Mouse (Mus musculus): ENCODE measurements at regions not wholly inside any gene's neighbourhood (a gene's known extent, or its start where the extent isn't known, plus 50 kb on each side); places are given as distances from the start of the nearest gene placed in this dataset.
A peak's percentile ranks its signal among the peaks of the same experiment; 100 is the strongest.

GRCm38 (mm10) chr8:30941511-30942175 lies 2486.9 kb upstream of the 5930422O12Rik start:
- Histone ChIP-seq H3K4me3 (ENCODE audit: insufficient read depth, low read length) (no peak overlapping the region), H3K27ac (ENCODE audit: insufficient read depth, low read length) (no peak overlapping the region), H3K4me1 (ENCODE audit: control insufficient read depth, insufficient read depth, low read length) (no peaks in the 10 kb centered on the region)
- TF ChIP-seq POLR2A (IDR thresholded peaks at IDR 0.05; ENCODE audit: low read depth, low read length) (no peak), CTCF (IDR thresholded peaks at IDR 0.05; ENCODE audit: borderline replicate concordance, insufficient read depth, low read length) (no peak)

DNA sequence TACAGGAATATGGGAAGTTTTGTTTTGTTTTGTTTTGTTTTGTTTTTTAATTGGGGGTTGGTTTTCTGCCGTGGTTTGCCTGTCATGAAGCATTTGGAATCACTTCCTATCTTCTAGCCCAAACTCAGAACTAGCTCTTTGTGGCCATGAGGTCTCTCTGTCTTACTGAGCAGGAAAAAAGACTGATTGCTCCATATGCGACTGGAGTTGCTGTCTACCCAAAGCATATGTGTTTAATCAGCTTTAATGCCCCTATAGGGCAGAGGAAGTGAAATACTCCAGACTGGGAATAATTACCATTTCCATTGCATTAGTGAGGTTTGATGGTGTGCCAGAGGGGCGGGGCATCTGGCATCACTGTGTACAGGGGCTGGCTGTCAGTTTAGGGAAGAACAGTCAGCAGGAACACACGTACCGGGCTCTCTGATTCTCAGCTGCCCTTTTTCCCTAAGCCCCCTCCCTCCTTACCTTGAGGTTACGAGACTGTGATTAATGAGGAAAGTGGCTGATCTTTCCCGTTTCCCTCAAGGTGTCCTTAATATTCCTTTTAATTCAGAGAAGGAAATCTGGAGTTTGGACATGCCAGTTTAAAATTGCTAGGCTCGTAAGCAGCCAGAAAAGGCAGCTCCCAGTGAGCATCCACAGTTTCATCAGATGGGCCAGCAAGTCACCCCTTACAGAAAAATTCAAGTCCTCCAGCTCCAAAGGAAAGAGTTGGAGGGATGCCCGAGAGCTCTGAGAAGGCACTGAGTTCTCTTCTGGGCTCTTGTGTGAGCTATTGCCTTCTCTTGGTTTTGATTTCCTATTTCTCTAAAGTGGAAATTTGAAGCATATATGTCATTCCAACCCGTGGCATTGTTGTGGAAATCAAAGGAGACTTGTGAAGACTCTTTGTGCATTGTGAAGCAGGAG lies 2482.1 kb upstream of the 5930422O12Rik start:
- H3K27ac ChIP-seq (ENCODE audit: insufficient read depth, low read length): no peak overlapping the region
- no peak for TF ChIP-seq CTCF (IDR thresholded peaks at IDR 0.05; ENCODE audit: borderline replicate concordance, insufficient read depth, low read length)
- TF ChIP-seq POLR2A (IDR thresholded peaks at IDR 0.05; ENCODE audit: low read depth, low read length): no peak
- no peak overlapping the region for H3K4me3 ChIP-seq (ENCODE audit: insufficient read depth, low read length)
- no peaks in the 10 kb centered on the region for H3K4me1 ChIP-seq (ENCODE audit: control insufficient read depth, insufficient read depth, low read length)

- no peaks in the 10 kb centered on the region for H3K4me1 ChIP-seq (ENCODE audit: control insufficient read depth, insufficient read depth, low read length)
- TF ChIP-seq CTCF (IDR thresholded peaks at IDR 0.05; ENCODE audit: borderline replicate concordance, insufficient read depth, low read length) (no peak), POLR2A (IDR thresholded peaks at IDR 0.05; ENCODE audit: low read depth, low read length) (no peak)
- H3K27ac ChIP-seq (ENCODE audit: insufficient read depth, low read length): no peak overlapping the region
- H3K4me3 ChIP-seq (ENCODE audit: insufficient read depth, low read length): no peak overlapping the region
Observed at GRCm38 (mm10) chr8:30952818-30953217, 2475.7 kb upstream of the 5930422O12Rik start.

GRCm38 (mm10) chr8:30959436-30960180 lies 2468.9 kb upstream of the 5930422O12Rik start:
- H3K4me3 ChIP-seq (ENCODE audit: insufficient read depth, low read length): 0 out of 2 replicates have a peak overlapping the region, but pooled peaks have one; percentile 2
- no peak overlapping the region for H3K27ac ChIP-seq (ENCODE audit: insufficient read depth, low read length)
- 0 out of 2 replicates have a peak, but pooled peaks cover 2% of the 10 kb centered on the region for H3K4me1 ChIP-seq (ENCODE audit: control insufficient read depth, insufficient read depth, low read length)
- TF ChIP-seq CTCF (IDR thresholded peaks at IDR 0.05; ENCODE audit: borderline replicate concordance, insufficient read depth, low read length): no peak
- no peak for TF ChIP-seq POLR2A (IDR thresholded peaks at IDR 0.05; ENCODE audit: low read depth, low read length)

DNA sequence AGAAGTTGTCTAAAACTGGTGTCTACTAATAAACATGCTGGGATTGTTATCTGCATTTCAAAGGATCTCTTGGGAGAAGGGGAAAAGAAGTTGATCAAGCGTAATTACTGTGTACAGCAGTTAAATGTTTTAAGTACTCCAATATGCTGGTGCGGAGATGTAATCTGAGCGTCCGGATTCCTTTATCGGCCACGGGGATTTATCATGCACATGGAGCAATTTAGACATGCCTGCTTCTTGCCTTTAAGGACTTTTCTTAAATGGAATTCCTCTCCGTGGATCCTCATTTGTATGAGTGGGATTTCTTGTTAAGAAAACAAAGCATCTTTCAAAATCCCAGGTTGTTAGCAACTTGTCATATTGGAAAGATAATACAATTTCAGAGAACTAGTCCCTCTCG lies 2468.0 kb upstream of the 5930422O12Rik start:
- Histone ChIP-seq H3K4me1 (ENCODE audit: control insufficient read depth, insufficient read depth, low read length) (0 out of 2 replicates have a peak, but pooled peaks cover 2% of the 10 kb centered on the region), H3K4me3 (ENCODE audit: insufficient read depth, low read length) (no peak overlapping the region), H3K27ac (ENCODE audit: insufficient read depth, low read length) (no peak overlapping the region)
- TF ChIP-seq CTCF (IDR thresholded peaks at IDR 0.05; ENCODE audit: borderline replicate concordance, insufficient read depth, low read length): no peak
- no peak for TF ChIP-seq POLR2A (IDR thresholded peaks at IDR 0.05; ENCODE audit: low read depth, low read length)

DNA sequence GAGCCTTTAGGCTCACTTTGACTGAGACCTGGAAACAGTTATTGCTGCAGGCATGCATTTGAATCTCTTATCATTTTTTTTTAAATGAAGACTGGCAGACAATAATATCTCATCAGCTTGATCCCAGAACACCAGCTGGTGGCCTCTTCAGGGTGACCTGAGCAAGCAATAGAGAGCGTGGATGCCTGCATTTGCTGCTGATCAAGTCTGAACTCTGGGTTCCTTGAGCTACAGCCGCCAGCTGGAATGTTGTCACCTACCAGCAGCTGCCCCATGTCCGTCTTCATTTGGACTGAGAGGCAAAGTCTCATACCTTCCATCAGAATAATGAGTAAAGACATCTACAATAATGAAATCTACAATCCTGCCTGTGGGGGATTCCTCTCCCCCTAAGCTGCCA lies 2466.3 kb upstream of the 5930422O12Rik start:
- no peak for TF ChIP-seq CTCF (IDR thresholded peaks at IDR 0.05; ENCODE audit: borderline replicate concordance, insufficient read depth, low read length)
- no peak for TF ChIP-seq POLR2A (IDR thresholded peaks at IDR 0.05; ENCODE audit: low read depth, low read length)
- H3K27ac ChIP-seq (ENCODE audit: insufficient read depth, low read length): no peak overlapping the region
- 0 out of 2 replicates have a peak, but pooled peaks cover 2% of the 10 kb centered on the region for H3K4me1 ChIP-seq (ENCODE audit: control insufficient read depth, insufficient read depth, low read length)
- no peak overlapping the region for H3K4me3 ChIP-seq (ENCODE audit: insufficient read depth, low read length)

DNA sequence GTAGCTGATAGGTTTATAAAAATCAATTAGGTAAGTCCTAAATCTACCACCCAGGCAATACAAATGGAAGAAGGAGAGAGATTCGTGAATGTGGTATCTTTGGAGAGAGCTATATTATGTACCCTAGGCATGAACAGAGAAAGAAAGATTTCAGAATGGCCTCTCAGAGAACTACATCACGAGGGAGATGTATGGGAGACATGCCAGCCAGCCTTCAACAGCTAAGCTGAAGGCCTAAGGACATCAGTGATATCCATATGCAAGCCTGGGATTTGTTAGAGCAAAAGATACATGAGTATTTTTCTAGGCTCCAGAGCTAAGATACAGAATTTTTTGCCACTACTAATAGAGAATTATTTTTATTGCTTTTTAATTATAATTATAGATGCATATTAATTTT lies 2445.7 kb upstream of the 5930422O12Rik start:
- no peak overlapping the region for H3K27ac ChIP-seq (ENCODE audit: insufficient read depth, low read length)
- TF ChIP-seq CTCF (IDR thresholded peaks at IDR 0.05; ENCODE audit: borderline replicate concordance, insufficient read depth, low read length) (no peak), POLR2A (IDR thresholded peaks at IDR 0.05; ENCODE audit: low read depth, low read length) (no peak)
- no peak overlapping the region for H3K4me3 ChIP-seq (ENCODE audit: insufficient read depth, low read length)
- no peaks in the 10 kb centered on the region for H3K4me1 ChIP-seq (ENCODE audit: control insufficient read depth, insufficient read depth, low read length)

DNA sequence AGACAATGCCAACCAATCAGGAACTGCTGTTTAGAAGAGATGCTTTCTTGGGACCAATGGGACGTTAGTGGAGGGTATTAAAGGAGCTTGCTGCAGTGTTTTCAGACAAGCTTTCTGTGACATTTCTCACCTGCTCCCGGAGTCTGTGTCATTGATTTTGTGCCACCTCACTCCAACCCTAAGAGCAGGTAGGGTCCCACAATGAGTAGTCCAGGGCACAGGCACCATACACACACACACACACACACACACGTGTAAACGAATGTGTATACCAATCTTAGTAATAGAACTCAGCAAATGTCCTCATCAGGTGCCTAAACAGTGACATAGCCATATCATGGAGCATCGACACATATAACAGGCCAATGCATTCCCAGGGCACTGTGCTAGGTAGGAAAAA lies 2440.5 kb upstream of the 5930422O12Rik start:
- Histone ChIP-seq H3K4me3 (ENCODE audit: insufficient read depth, low read length) (no peak overlapping the region), H3K4me1 (ENCODE audit: control insufficient read depth, insufficient read depth, low read length) (no peaks in the 10 kb centered on the region), H3K27ac (ENCODE audit: insufficient read depth, low read length) (no peak overlapping the region)
- TF ChIP-seq POLR2A (IDR thresholded peaks at IDR 0.05; ENCODE audit: low read depth, low read length): no peak
- TF ChIP-seq CTCF (IDR thresholded peaks at IDR 0.05; ENCODE audit: borderline replicate concordance, insufficient read depth, low read length): no peak

DNA sequence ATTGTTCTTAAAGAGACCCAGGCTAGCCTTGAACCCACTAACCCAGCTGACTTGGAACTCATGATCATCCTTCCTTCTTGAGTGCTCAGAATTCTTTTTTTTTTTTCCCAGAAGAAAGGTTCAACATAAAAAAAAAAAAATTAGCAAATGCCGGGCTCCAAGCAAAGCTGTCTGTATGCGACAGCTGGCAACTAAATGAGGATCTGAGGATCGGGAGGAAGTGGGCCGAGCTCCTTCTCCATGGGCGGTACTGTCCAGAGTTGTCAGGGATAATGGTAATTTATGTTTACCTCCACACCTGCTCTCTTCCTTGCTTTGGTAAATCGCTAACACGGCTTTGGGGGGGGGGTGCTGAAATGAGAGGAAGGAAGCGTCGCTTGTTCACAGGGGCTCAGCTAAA lies 2429.9 kb upstream of the 5930422O12Rik start:
- H3K4me3 ChIP-seq (ENCODE audit: insufficient read depth, low read length): no peak overlapping the region
- no peak for TF ChIP-seq POLR2A (IDR thresholded peaks at IDR 0.05; ENCODE audit: low read depth, low read length)
- TF ChIP-seq CTCF (IDR thresholded peaks at IDR 0.05; ENCODE audit: borderline replicate concordance, insufficient read depth, low read length): no peak
- no peak overlapping the region for H3K27ac ChIP-seq (ENCODE audit: insufficient read depth, low read length)
- 0 out of 2 replicates have a peak, but pooled peaks cover 2% of the 10 kb centered on the region for H3K4me1 ChIP-seq (ENCODE audit: control insufficient read depth, insufficient read depth, low read length)

Measured in embryonic fibroblast, embryonic 13.5 days (primary cell).